Mouse (Mus musculus): ENCODE measurements around the gene Rai14. TPM values are rescaled to one million over a fixed set of nuclear protein-coding genes. Genes with fewer than 3 reads are reported as not detected.

The Rai14 gene
- polyA plus RNA-seq, 1 experiment: 27.4 TPM

GRCm38 (mm10) chr15:10747226-10747625 is 32.8 kb upstream of the Rai14 start:
- Histone ChIP-seq H3K4me2 (ENCODE audit: low read depth) (peak overlapping the region; percentile 58), H3K36me3 (ENCODE audit: control insufficient read depth, insufficient read depth) (no peaks in the 10 kb centered on the region), H3K79me2 (ENCODE audit: control insufficient read depth, insufficient read depth) (no peaks in the 10 kb centered on the region), H3K27me3 (ENCODE audit: control insufficient read depth, insufficient read depth, insufficient read length) (no peaks in the 10 kb centered on the region), H3ac (ENCODE audit: control insufficient read depth, insufficient read length) (no peak overlapping the region), H3K4me3 (no peak overlapping the region)
- TF ChIP-seq REST (IDR thresholded peaks at IDR 0.05; ENCODE audit: insufficient read depth, insufficient read length): no peak
- no peak for TF ChIP-seq MYOD1 (IDR thresholded peaks at IDR 0.05; ENCODE audit: control insufficient read depth in 1 of 3, insufficient read length in 2 of 3, low read depth in 2 of 3)
- TF ChIP-seq POLR2A (IDR thresholded peaks at IDR 0.05; ENCODE audit: insufficient read length, low read depth): no peak
- TF ChIP-seq USF1 (IDR thresholded peaks at IDR 0.05; ENCODE audit: low read depth): no peak
- TF ChIP-seq POLR2AphosphoS2 (IDR thresholded peaks at IDR 0.05; ENCODE audit: insufficient read length, low read depth): no peak
- no peak for TF ChIP-seq TCF12 (IDR thresholded peaks at IDR 0.05; ENCODE audit: insufficient read depth, poor library complexity, severe bottlenecking)
- no peak for TF ChIP-seq CEBPB (IDR thresholded peaks at IDR 0.05; ENCODE audit: insufficient read depth, poor library complexity, severe bottlenecking)
- no peak for TF ChIP-seq MAX (IDR thresholded peaks at IDR 0.05; ENCODE audit: low read depth)

GRCm38 (mm10) chr15:10746303-10747051 is 32.1 kb upstream of the Rai14 start:
- Histone ChIP-seq H3ac (ENCODE audit: control insufficient read depth, insufficient read length) (no peak overlapping the region), H3K4me3 (no peak overlapping the region), H3K27me3 (ENCODE audit: control insufficient read depth, insufficient read depth, insufficient read length) (no peaks in the 10 kb centered on the region), H3K4me2 (ENCODE audit: low read depth) (peak overlapping the region; percentile 58), H3K36me3 (ENCODE audit: control insufficient read depth, insufficient read depth) (no peaks in the 10 kb centered on the region), H3K79me2 (ENCODE audit: control insufficient read depth, insufficient read depth) (no peaks in the 10 kb centered on the region)
- no peak for TF ChIP-seq TCF12 (IDR thresholded peaks at IDR 0.05; ENCODE audit: insufficient read depth, poor library complexity, severe bottlenecking)
- no peak for TF ChIP-seq REST (IDR thresholded peaks at IDR 0.05; ENCODE audit: insufficient read depth, insufficient read length)
- TF ChIP-seq TCF3 (IDR thresholded peaks at IDR 0.05; ENCODE audit: insufficient read length, low read depth): no peak
- no peak for TF ChIP-seq CEBPB (IDR thresholded peaks at IDR 0.05; ENCODE audit: insufficient read depth, poor library complexity, severe bottlenecking)
- TF ChIP-seq USF1 (IDR thresholded peaks at IDR 0.05; ENCODE audit: low read depth): no peak
- TF ChIP-seq POLR2AphosphoS2 (IDR thresholded peaks at IDR 0.05; ENCODE audit: insufficient read length, low read depth): no peak
- TF ChIP-seq SRF (IDR thresholded peaks at IDR 0.05; ENCODE audit: control insufficient read depth, insufficient read length, low read depth): no peak
- no peak for TF ChIP-seq E2F4 (IDR thresholded peaks at IDR 0.05; ENCODE audit: insufficient read depth)
- TF ChIP-seq MYOD1 (IDR thresholded peaks at IDR 0.05; ENCODE audit: control insufficient read depth in 1 of 3, insufficient read length in 2 of 3, low read depth in 2 of 3): no peak
- no peak for TF ChIP-seq MAX (IDR thresholded peaks at IDR 0.05; ENCODE audit: low read depth)
- no peak for TF ChIP-seq MYOG (IDR thresholded peaks at IDR 0.05; ENCODE audit: control insufficient read depth in 1 of 3, insufficient read depth in 1 of 3, insufficient read length in 2 of 3, low read depth in 2 of 3)
- TF ChIP-seq POLR2A (IDR thresholded peaks at IDR 0.05; ENCODE audit: insufficient read length, low read depth): no peak

GRCm38 (mm10) chr15:10742441-10742840 is 28.0 kb upstream of the Rai14 start:
- no peak overlapping the region for H3K4me2 ChIP-seq (ENCODE audit: low read depth)
- H3K36me3 ChIP-seq (ENCODE audit: control insufficient read depth, insufficient read depth): no peaks in the 10 kb centered on the region
- H3K4me3 ChIP-seq: no peak overlapping the region
- TF ChIP-seq POLR2A (IDR thresholded peaks at IDR 0.05; ENCODE audit: insufficient read length, low read depth) (no peak), SRF (IDR thresholded peaks at IDR 0.05; ENCODE audit: control insufficient read depth, insufficient read length, low read depth) (no peak)
- no peak overlapping the region for H3ac ChIP-seq (ENCODE audit: control insufficient read depth, insufficient read length)
- H3K79me2 ChIP-seq (ENCODE audit: control insufficient read depth, insufficient read depth): no peaks in the 10 kb centered on the region
- no peaks in the 10 kb centered on the region for H3K27me3 ChIP-seq (ENCODE audit: control insufficient read depth, insufficient read depth, insufficient read length)

GRCm38 (mm10) chr15:10739279-10739678 is 24.9 kb upstream of the Rai14 start:
- no peaks in the 10 kb centered on the region for H3K36me3 ChIP-seq (ENCODE audit: control insufficient read depth, insufficient read depth)
- no peak overlapping the region for H3K4me3 ChIP-seq
- no peak overlapping the region for H3K4me2 ChIP-seq (ENCODE audit: low read depth)
- no peak overlapping the region for H3ac ChIP-seq (ENCODE audit: control insufficient read depth, insufficient read length)
- TF ChIP-seq MYOG (IDR thresholded peaks at IDR 0.05; ENCODE audit: control insufficient read depth in 1 of 3, insufficient read depth in 1 of 3, insufficient read length in 2 of 3, low read depth in 2 of 3) (no peak), E2F4 (IDR thresholded peaks at IDR 0.05; ENCODE audit: insufficient read depth) (no peak), MAX (IDR thresholded peaks at IDR 0.05; ENCODE audit: low read depth) (no peak), POLR2A (IDR thresholded peaks at IDR 0.05; ENCODE audit: insufficient read length, low read depth) (no peak), REST (IDR thresholded peaks at IDR 0.05; ENCODE audit: insufficient read depth, insufficient read length) (no peak), TCF12 (IDR thresholded peaks at IDR 0.05; ENCODE audit: insufficient read depth, poor library complexity, severe bottlenecking) (no peak), MYOD1 (IDR thresholded peaks at IDR 0.05; ENCODE audit: control insufficient read depth in 1 of 3, insufficient read length in 2 of 3, low read depth in 2 of 3) (no peak), SRF (IDR thresholded peaks at IDR 0.05; ENCODE audit: control insufficient read depth, insufficient read length, low read depth) (no peak), USF1 (IDR thresholded peaks at IDR 0.05; ENCODE audit: low read depth) (no peak), CEBPB (IDR thresholded peaks at IDR 0.05; ENCODE audit: insufficient read depth, poor library complexity, severe bottlenecking) (no peak), TCF3 (IDR thresholded peaks at IDR 0.05; ENCODE audit: insufficient read length, low read depth) (no peak), POLR2AphosphoS2 (IDR thresholded peaks at IDR 0.05; ENCODE audit: insufficient read length, low read depth) (no peak)
- no peaks in the 10 kb centered on the region for H3K79me2 ChIP-seq (ENCODE audit: control insufficient read depth, insufficient read depth)
- H3K27me3 ChIP-seq (ENCODE audit: control insufficient read depth, insufficient read depth, insufficient read length): no peaks in the 10 kb centered on the region
